ENCODE assay signal across 7 mouse cellular contexts in genomic region chrX:170672594-170673092, GRCm38 (mm10). TPM values are rescaled to one million over a fixed set of nuclear protein-coding genes. Genes with fewer than 3 reads are reported as not detected.
A peak's percentile ranks its signal among the peaks of the same experiment; 100 is the strongest.
DNase-seq lines count a peak whose midpoint lies in the region; ATAC-seq and TF ChIP-seq lines count a peak whose summit lies in the region.

Asmt (plus strand) TSS chrX:170672644.

- H3K36me3 ChIP-seq in lung, postnatal 0 days (ENCODE audit: insufficient read depth, low read length) = no peaks in the 10 kb centered on the region; the same call in 1 of the 2 replicates
- peaks cover 20% of the 10 kb centered on the region; the same call in 1 of the 2 replicates for H3K36me3 ChIP-seq in embryonic facial prominence, embryonic 15.5 days
- peaks cover 50% of the 10 kb centered on the region for H3K36me3 ChIP-seq in limb, embryonic 12.5 days

- no peak for TF ChIP-seq POLR2A in lung, adult 2 months (IDR thresholded peaks at IDR 0.05; ENCODE audit: borderline replicate concordance, extremely low read depth, low read depth, low read length)

- no peak within 1 kb of the TSS for H3K9ac ChIP-seq in lung, postnatal 0 days (replicated peaks; ENCODE audit: low read depth)
- no peak within 1 kb of the TSS for H3K9ac ChIP-seq in embryonic facial prominence, embryonic 15.5 days
- no peak within 1 kb of the TSS for H3K9ac ChIP-seq in limb, embryonic 12.5 days (replicated peaks)

- no peak within 1 kb of the TSS for H3K4me3 ChIP-seq in lung, postnatal 0 days (ENCODE audit: low read depth, low read length)
- H3K4me3 ChIP-seq in lung, adult 2 months (replicated peaks; ENCODE audit: extremely low read depth, low read depth, low read length) = no peak within 1 kb of the TSS
- H3K4me3 ChIP-seq in embryonic facial prominence, embryonic 15.5 days (replicated peaks) = no peak within 1 kb of the TSS
- no peak within 1 kb of the TSS for H3K4me3 ChIP-seq in limb, embryonic 12.5 days (replicated peaks)

- peak; percentile 41 for DNase-seq in lung, postnatal 0 days (ENCODE audit: low spot score)
- DNase-seq in lung, adult 2 months = no peak
- DNase-seq in retina, postnatal 7 days (ENCODE audit: low read depth, low spot score) = peak; percentile 49
- DNase-seq in gastrocnemius, adult 8-10 months (ENCODE audit: low spot score in 2 of 2) = no peak

- H3K9me3 ChIP-seq in lung, postnatal 0 days (ENCODE audit: low read length) = peaks cover 31% of the 10 kb centered on the region
- H3K9me3 ChIP-seq in embryonic facial prominence, embryonic 15.5 days (replicated peaks) = peaks cover 33% of the 10 kb centered on the region
- peaks cover 53% of the 10 kb centered on the region for H3K9me3 ChIP-seq in limb, embryonic 12.5 days

- H3K27me3 ChIP-seq in lung, postnatal 0 days (replicated peaks; ENCODE audit: insufficient read depth, low read length) = no peaks in the 10 kb centered on the region
- H3K27me3 ChIP-seq in embryonic facial prominence, embryonic 15.5 days = no peaks in the 10 kb centered on the region
- no peaks in the 10 kb centered on the region for H3K27me3 ChIP-seq in limb, embryonic 12.5 days

- H3K4me1 ChIP-seq in lung, postnatal 0 days (ENCODE audit: insufficient read depth, low read depth, low read length) = no peaks in the 10 kb centered on the region
- H3K4me1 ChIP-seq in lung, adult 2 months (ENCODE audit: control insufficient read depth, insufficient read depth, low read length) = no peaks in the 10 kb centered on the region
- H3K4me1 ChIP-seq in embryonic facial prominence, embryonic 15.5 days = no peaks in the 10 kb centered on the region
- no peaks in the 10 kb centered on the region for H3K4me1 ChIP-seq in limb, embryonic 12.5 days (replicated peaks)

- TF ChIP-seq EP300 in lung, postnatal 0 days (IDR thresholded peaks at IDR 0.05) = no peak

- H3K27ac ChIP-seq in lung, postnatal 0 days (ENCODE audit: low read length) = no peak within 1 kb of the TSS
- H3K27ac ChIP-seq in embryonic facial prominence, embryonic 15.5 days (replicated peaks) = no peak within 1 kb of the TSS
- no peak within 1 kb of the TSS for H3K27ac ChIP-seq in limb, embryonic 12.5 days

- H3K4me2 ChIP-seq in lung, postnatal 0 days (replicated peaks; ENCODE audit: low read depth, low read length) = no peak within 1 kb of the TSS
- H3K4me2 ChIP-seq in embryonic facial prominence, embryonic 15.5 days (replicated peaks) = no peak within 1 kb of the TSS
- no peak within 1 kb of the TSS for H3K4me2 ChIP-seq in limb, embryonic 12.5 days

- TF ChIP-seq CTCF in lung, postnatal 0 days (IDR thresholded peaks at IDR 0.05) = no peak
- no peak for TF ChIP-seq CTCF in lung, adult 2 months (IDR thresholded peaks at IDR 0.05; ENCODE audit: insufficient read depth, low read length)

- WGBS in lung, postnatal 0 days = 94% methylated on average over 7 of the region's 16 CpGs
- 94% methylated on average over 15 of the region's 16 CpGs for WGBS in lung, adult 2 months
- 93% methylated on average over 14 of the region's 16 CpGs for WGBS in embryonic facial prominence, embryonic 15.5 days
- WGBS in limb, embryonic 12.5 days = 91% methylated on average over 14 of the region's 16 CpGs

- peak; percentile 25 for ATAC-seq in lung, postnatal 0 days
- ATAC-seq in embryonic facial prominence, embryonic 15.5 days (ENCODE audit: insufficient number of reproducible peaks, low FRiP score, low TSS enrichment, low read depth) = peak; percentile 69
- ATAC-seq in limb, embryonic 12.5 days (ENCODE audit: insufficient number of reproducible peaks, insufficient read depth, low FRiP score, low TSS enrichment, low read depth) = peak; percentile 67
- no peak for ATAC-seq in granulocyte monocyte progenitor cell, adult 5-6 weeks (replicated peaks; ENCODE audit: poor library complexity, severe bottlenecking)

RNA-seq across cellular contexts. Expression of gene Asmt, which starts in this region (rescaled TPM):
- polyA plus RNA-seq in lung, postnatal 0 days (2015; fragmentation: Nextera tagmentation; extraction: Ambion mirVana) = not detected in 2 replicates
- 0.09 TPM in 1 of 2 replicates, not detected in the other for polyA plus RNA-seq in lung, adult 2 months (2012; rRNA removed)
- not detected in 2 replicates for polyA plus RNA-seq in embryonic facial prominence, embryonic 15.5 days (2015; fragmentation: Nextera tagmentation; extraction: Ambion mirVana)
- polyA plus RNA-seq in limb, embryonic 12.5 days (2016; fragmentation: Nextera tagmentation; extraction: Ambion mirVana) = not detected in 2 replicates
- total RNA-seq in granulocyte monocyte progenitor cell, adult 5-6 weeks (2014; fragmentation: Nextera tagmentation) = not detected in 2 replicates
- total RNA-seq in granulocyte monocyte progenitor cell, adult 5-6 weeks (2017) = not detected in 2 replicates
- total RNA-seq in gastrocnemius, adult 8-10 months (2022) = not detected

Comparison
In these comparisons a context has a peak if more than half of its experiments do, and no peak if none do; other contexts are left out.
1. Peak in DNase-seq and ATAC-seq in lung, postnatal 0 days; RNA of the gene not detected or under 1 TPM.
2. Peak in ATAC-seq in embryonic facial prominence, embryonic 15.5 days; RNA of the gene not detected or under 1 TPM.
3. Peak in ATAC-seq in limb, embryonic 12.5 days; RNA of the gene not detected or under 1 TPM.